Comparison of ENCODE assay signal across 26 mouse cellular contexts in the genomic region with DNA sequence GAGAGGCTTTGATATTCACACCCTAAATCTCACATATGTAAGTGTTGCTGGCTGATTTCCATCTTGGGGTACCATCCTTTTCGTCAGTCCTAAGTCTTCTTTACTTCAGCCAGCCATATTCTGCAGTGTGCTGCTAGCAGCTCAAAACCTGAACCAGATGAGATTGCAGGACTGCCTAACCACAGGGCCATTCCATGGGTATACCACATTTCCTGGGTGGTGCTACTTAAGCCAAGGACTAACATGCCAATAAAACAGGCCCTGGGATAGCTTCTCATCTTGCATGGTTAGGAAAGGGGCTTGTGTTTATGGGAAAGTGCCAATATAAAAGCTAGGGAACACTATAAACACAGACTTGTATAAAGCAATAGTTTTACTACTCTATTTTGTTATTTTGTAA. TPM values are rescaled to one million over a fixed set of nuclear protein-coding genes. Genes with fewer than 3 reads are reported as not detected.
DNase-seq lines count a peak whose midpoint lies in the region; ATAC-seq and TF ChIP-seq lines count a peak whose summit lies in the region.
"Had no signal": no experiment of that assay in that cellular context is flagged by ENCODE, and none has a peak within 500 bp of the region (broad histone marks: within the 10 kb centered on the region; RNA-seq: fewer than 3 reads in every experiment).

No protein-coding gene starts in this region.

- peaks cover 9% of the 10 kb centered on the region for H3K4me1 ChIP-seq in embryonic facial prominence, embryonic 14.5 days (ENCODE audit: control insufficient read depth, insufficient read depth, low read length)
- H3K4me1 ChIP-seq in embryonic facial prominence, embryonic 10.5 days: no peaks in the 10 kb centered on the region
- H3K4me1 ChIP-seq in midbrain, embryonic 13.5 days (replicated peaks): no peaks in the 10 kb centered on the region
- H3K4me1 ChIP-seq: embryonic facial prominence, embryonic 12.5 days; forebrain, embryonic 12.5 days; forebrain, embryonic 15.5 days had no signal

- WGBS in embryonic facial prominence, embryonic 14.5 days: 70% methylated on average over 1 of the region's 1 CpGs
- WGBS in embryonic facial prominence, embryonic 10.5 days: 84% methylated on average over 1 of the region's 1 CpGs
- 88% methylated on average over 1 of the region's 1 CpGs for WGBS in midbrain, embryonic 13.5 days

- no peak overlapping the region for H3K4me2 ChIP-seq in embryonic facial prominence, embryonic 14.5 days (ENCODE audit: low read depth, low read length)
- peak overlapping the region; percentile 40 for H3K4me2 ChIP-seq in myocyte (ENCODE audit: low read depth)
- no peak overlapping the region for H3K4me2 ChIP-seq in midbrain, embryonic 13.5 days (replicated peaks)
- H3K4me2 ChIP-seq: embryonic facial prominence, embryonic 12.5 days; forebrain, embryonic 12.5 days; forebrain, embryonic 15.5 days; hindbrain, embryonic 14.5 days had no signal

- no peaks in the 10 kb centered on the region for H3K9me3 ChIP-seq in embryonic facial prominence, embryonic 14.5 days (ENCODE audit: control insufficient read depth, low read length)
- H3K9me3 ChIP-seq in embryonic facial prominence, embryonic 10.5 days: no peaks in the 10 kb centered on the region
- H3K9me3 ChIP-seq in midbrain, embryonic 13.5 days: no peaks in the 10 kb centered on the region
- H3K9me3 ChIP-seq: embryonic facial prominence, embryonic 12.5 days; forebrain, embryonic 12.5 days; forebrain, embryonic 15.5 days; heart, embryonic 10.5 days; heart, embryonic 13.5 days had no signal

- no peak overlapping the region for H3K9ac ChIP-seq in embryonic facial prominence, embryonic 14.5 days (ENCODE audit: low read depth, low read length)
- H3K9ac ChIP-seq in midbrain, embryonic 13.5 days (replicated peaks): no peak overlapping the region
- H3K9ac ChIP-seq: embryonic facial prominence, embryonic 12.5 days; forebrain, embryonic 12.5 days; forebrain, embryonic 15.5 days; heart, embryonic 13.5 days; hindbrain, embryonic 14.5 days had no signal

- H3K27me3 ChIP-seq in embryonic facial prominence, embryonic 14.5 days (replicated peaks; ENCODE audit: control insufficient read depth, insufficient read depth, low read length): no peaks in the 10 kb centered on the region
- H3K27me3 ChIP-seq in embryonic facial prominence, embryonic 10.5 days (replicated peaks; ENCODE audit: low read depth, poor library complexity, severe bottlenecking): no peaks in the 10 kb centered on the region
- H3K27me3 ChIP-seq in myocyte (ENCODE audit: control insufficient read depth, insufficient read depth, insufficient read length): no peaks in the 10 kb centered on the region
- no peaks in the 10 kb centered on the region for H3K27me3 ChIP-seq in midbrain, embryonic 13.5 days
- H3K27me3 ChIP-seq: embryonic facial prominence, embryonic 12.5 days; forebrain, embryonic 12.5 days; forebrain, embryonic 15.5 days; heart, embryonic 13.5 days had no signal

- H3K36me3 ChIP-seq in embryonic facial prominence, embryonic 14.5 days (ENCODE audit: control insufficient read depth, insufficient read depth, low read length): no peaks in the 10 kb centered on the region
- H3K36me3 ChIP-seq in embryonic facial prominence, embryonic 10.5 days (replicated peaks): no peaks in the 10 kb centered on the region
- H3K36me3 ChIP-seq in myocyte (ENCODE audit: control insufficient read depth, insufficient read depth): no peaks in the 10 kb centered on the region
- H3K36me3 ChIP-seq in midbrain, embryonic 13.5 days: no peaks in the 10 kb centered on the region
- H3K36me3 ChIP-seq: embryonic facial prominence, embryonic 12.5 days; forebrain, embryonic 12.5 days; forebrain, embryonic 15.5 days; heart, embryonic 10.5 days; heart, embryonic 13.5 days had no signal

- no peaks in the 10 kb centered on the region for H3K79me2 ChIP-seq in myocyte (ENCODE audit: control insufficient read depth, insufficient read depth)

- no peak for TF ChIP-seq POLR2A in myocyte (IDR thresholded peaks at IDR 0.05; ENCODE audit: insufficient read length, low read depth)

- no peak overlapping the region for H3K27ac ChIP-seq in embryonic facial prominence, embryonic 14.5 days (replicated peaks; ENCODE audit: low read depth, low read length)
- no peak overlapping the region for H3K27ac ChIP-seq in embryonic facial prominence, embryonic 10.5 days (replicated peaks)
- H3K27ac ChIP-seq in midbrain, embryonic 13.5 days: no peak overlapping the region
- H3K27ac ChIP-seq: embryonic facial prominence, embryonic 12.5 days; forebrain, embryonic 12.5 days; forebrain, embryonic 15.5 days; heart, adult 2 months; heart, embryonic 10.5 days; heart, embryonic 13.5 days; hindbrain, embryonic 14.5 days; hindbrain, postnatal 0 days had no signal

- H3ac ChIP-seq in myocyte (ENCODE audit: control insufficient read depth, insufficient read length): no peak overlapping the region

- peak; percentile 55 for DNase-seq in embryonic facial prominence, embryonic 14.5 days (ENCODE audit: low spot score)
- no peak for DNase-seq in embryonic facial prominence, embryonic 10.5 days (ENCODE audit: low spot score)
- peak; percentile 37 for DNase-seq in 3T3-L1 (ENCODE audit: low read depth, low spot score)
- DNase-seq in testis, postnatal 14 days (ENCODE audit: low spot score): no peak
- DNase-seq: adrenal gland, adult 8-10 months; adrenal gland, postnatal 25 days; cerebellum, adult 18-20 months; cerebellum, adult 9-10 months; cerebellum, postnatal 14 days; gastrocnemius, postnatal 25 days; heart, adult 2 months; heart, postnatal 14 days; heart, postnatal 4 days had no signal

- H3K4me3 ChIP-seq in embryonic facial prominence, embryonic 14.5 days (ENCODE audit: low read depth, low read length): no peak overlapping the region
- no peak overlapping the region for H3K4me3 ChIP-seq in embryonic facial prominence, embryonic 10.5 days
- H3K4me3 ChIP-seq in myocyte: no peak overlapping the region
- H3K4me3 ChIP-seq in midbrain, embryonic 13.5 days (replicated peaks): no peak overlapping the region
- H3K4me3 ChIP-seq: embryonic facial prominence, embryonic 12.5 days; erythroblast, embryonic 14.5 days; forebrain, embryonic 12.5 days; forebrain, embryonic 15.5 days; heart, adult 2 months; heart, embryonic 10.5 days; heart, embryonic 13.5 days had no signal

- ATAC-seq in embryonic facial prominence, embryonic 14.5 days (ENCODE audit: low read depth): no peak; the same call in 1 of the 2 replicates
- ATAC-seq in granulocyte monocyte progenitor cell, adult 5-6 weeks (replicated peaks; ENCODE audit: poor library complexity, severe bottlenecking): peak; percentile 29; the same call in 1 of the 2 replicates
- no peak for ATAC-seq in midbrain, embryonic 13.5 days
- ATAC-seq: activated CD4-positive, CD25-positive, alpha-beta regulatory T cell, adult 4 months; CD4-positive, CD25-positive, alpha-beta regulatory T cell, adult 4 months; forebrain, embryonic 15.5 days; hindbrain, postnatal 0 days had no signal

TF ChIP-seq in myocyte, 11 proteins besides CTCF, POLR2A, EP300 and RAD21:
- 0 out of 2 replicates have a peak, but pooled peaks have one; percentile 12 for TF ChIP-seq CEBPB (IDR thresholded peaks at IDR 0.05; ENCODE audit: insufficient read depth, poor library complexity, severe bottlenecking)
- TF ChIP-seq MYOG (IDR thresholded peaks at IDR 0.05; ENCODE audit: control insufficient read depth in 1 of 3, insufficient read depth in 1 of 3, insufficient read length in 2 of 3, low read depth in 2 of 3): no peak
- no peak for TF ChIP-seq TCF12 (IDR thresholded peaks at IDR 0.05; ENCODE audit: insufficient read depth, poor library complexity, severe bottlenecking)
- TF ChIP-seq MAX (IDR thresholded peaks at IDR 0.05; ENCODE audit: low read depth): no peak
TF ChIP-seq in myocyte: peak in this region for 1.

RNA-seq across cellular contexts. Expression of a gene that starts 7.6 kb away (rescaled TPM):
- polyA plus RNA-seq in embryonic facial prominence, embryonic 14.5 days (2014; fragmentation: Nextera tagmentation; extraction: Ambion mirVana): 5.8 and 7.9 TPM in 2 replicates
- 4.3 and 4.4 TPM in 2 replicates for polyA plus RNA-seq in embryonic facial prominence, embryonic 10.5 days (2016; fragmentation: Nextera tagmentation; extraction: Ambion mirVana)
- total RNA-seq in granulocyte monocyte progenitor cell, adult 5-6 weeks (2014; fragmentation: Nextera tagmentation): not detected in 2 replicates
- total RNA-seq in granulocyte monocyte progenitor cell, adult 5-6 weeks (2017): 0.21 TPM in 1 of 2 replicates, not detected in the other
- polyA plus RNA-seq in myocyte (2012; fragmentation: generic; extraction: Trizol): 6.6 TPM
- 25.2 and 28.7 TPM in 2 replicates for polyA plus RNA-seq in midbrain, embryonic 13.5 days (2015; fragmentation: Nextera tagmentation; extraction: Ambion mirVana)
- polyA plus RNA-seq: erythroblast, embryonic 14.5 days had no signal

Comparison
In these comparisons a context has a peak if more than half of its experiments do, and no peak if none do; other contexts are left out.
1. DNase-seq: peak in embryonic facial prominence, embryonic 14.5 days (single experiment) and 3T3-L1 (single experiment); none in embryonic facial prominence, embryonic 10.5 days (single experiment) and testis, postnatal 14 days (single experiment).